Mouse (Mus musculus): ENCODE results near the gene Msh5. TPM values are rescaled to one million over a fixed set of nuclear protein-coding genes. Genes with fewer than 3 reads are reported as not detected.
A peak's percentile ranks its signal among the peaks of the same experiment; 100 is the strongest.
"Not testable (repeated sequence)": the region's sequence is repeated elsewhere in the genome, so short reads cannot be mapped to it uniquely, and the experiment has no call there.

Msh5 gene
- polyA plus RNA-seq, 1 experiment from 2014 or later, result 4.4 TPM

DNA sequence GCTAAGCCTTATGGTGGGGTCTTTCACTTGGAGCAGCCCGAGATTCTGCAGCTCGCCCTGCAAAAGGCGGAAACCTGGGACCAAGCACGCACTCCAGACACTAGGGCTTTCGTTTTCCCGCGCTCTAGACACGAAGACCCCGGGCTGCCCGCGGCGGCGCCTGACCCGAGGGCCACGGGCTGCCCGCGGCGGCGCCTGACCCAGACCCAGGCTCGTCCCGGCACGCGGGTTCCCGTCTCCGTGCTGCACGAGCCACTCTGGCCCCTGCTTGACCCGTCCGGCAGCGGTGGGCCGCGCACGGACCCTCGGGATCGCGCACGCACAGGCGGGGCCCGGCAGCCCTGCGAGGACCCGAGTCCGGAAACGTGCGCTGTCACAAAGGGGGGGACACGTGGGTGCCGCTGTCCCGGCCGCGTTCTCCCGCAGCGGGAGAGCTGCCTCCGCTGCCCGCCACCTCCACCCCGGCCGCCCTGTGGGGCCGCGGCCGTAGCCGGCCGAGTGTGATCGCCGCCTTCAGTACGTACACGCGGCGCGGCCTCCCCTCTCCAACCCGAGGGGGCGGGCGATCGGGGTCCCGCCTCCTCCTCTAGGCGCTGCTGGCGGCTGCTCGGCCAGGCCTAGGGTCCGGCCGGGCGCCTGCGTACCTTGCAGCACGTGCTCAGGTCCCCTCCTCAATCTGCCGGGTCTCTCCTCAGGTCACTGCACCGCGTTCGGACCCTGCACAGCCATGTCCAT is 45.7 kb downstream of the Msh5 start, which contains the start of gene Vars:
Gene Vars (plus strand): TSS at position 271 of the 735 bp plus-strand sequence.
- peaks cover 64% of the 10 kb centered on the region for H3K36me3 ChIP-seq (replicated peaks)
- peaks cover 54% of the 10 kb centered on the region for H3K4me1 ChIP-seq
- H3K27ac ChIP-seq (replicated peaks), result peak within 1 kb of the TSS; percentile 97
- H3K4me3 ChIP-seq, result peak within 1 kb of the TSS; percentile 97
- H3K9me3 ChIP-seq, result no peaks in the 10 kb centered on the region
- H3K27me3 ChIP-seq (replicated peaks; ENCODE audit: low read depth, poor library complexity, severe bottlenecking), result no peaks in the 10 kb centered on the region
- under 1% methylated on average over 83 of the region's 83 CpGs for WGBS
- DNase-seq (ENCODE audit: low spot score), result peak; percentile 97

GRCm38 (mm10) chr17:34999871-35000716 is 46.5 kb downstream of the Msh5 start:
- WGBS, result 28% methylated on average over 31 of the region's 32 CpGs
- peaks cover 54% of the 10 kb centered on the region for H3K4me1 ChIP-seq
- H3K9me3 ChIP-seq; H3K27me3 ChIP-seq (replicated peaks; ENCODE audit: low read depth, poor library complexity, severe bottlenecking): not testable (repeated sequence)
- peak; percentile 53 for DNase-seq (ENCODE audit: low spot score)
- H3K36me3 ChIP-seq (replicated peaks), result peaks cover 63% of the 10 kb centered on the region
- H3K27ac ChIP-seq (replicated peaks), result peak overlapping the region; percentile 97
- H3K4me3 ChIP-seq, result peak overlapping the region; percentile 97

- Histone ChIP-seq H3K27ac (replicated peaks) (peak overlapping the region; percentile 92; the same call in 1 of the 2 replicates), H3K27me3 (replicated peaks; ENCODE audit: low read depth, poor library complexity, severe bottlenecking) (no peaks in the 10 kb centered on the region), H3K36me3 (replicated peaks) (peaks cover 55% of the 10 kb centered on the region), H3K4me1 (peaks cover 49% of the 10 kb centered on the region), H3K9me3 (no peaks in the 10 kb centered on the region), H3K4me3 (peak overlapping the region; percentile 97)
- DNase-seq (ENCODE audit: low spot score), result no peak
- 94% methylated on average over 15 of the region's 15 CpGs for WGBS
Observed at GRCm38 (mm10) chr17:34998526-34999430, 47.8 kb downstream of the Msh5 start.

DNA sequence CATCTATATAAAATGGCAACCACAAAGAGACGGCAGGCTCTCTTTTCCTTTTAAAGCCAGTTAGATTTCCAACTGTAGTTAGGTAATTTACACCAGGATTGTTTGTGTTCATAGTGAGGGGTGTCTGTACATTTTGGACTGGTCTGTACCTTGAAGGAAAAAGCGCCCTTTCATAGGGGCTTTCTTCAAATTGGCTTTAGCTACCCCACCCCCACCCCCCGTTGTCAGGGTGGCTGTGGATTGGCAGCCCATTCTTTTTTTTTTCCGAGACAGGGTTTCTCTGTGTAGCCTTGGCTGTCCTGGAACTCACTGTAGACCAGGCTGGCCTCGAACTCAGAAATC is 49.4 kb downstream of the Msh5 start:
- Histone ChIP-seq H3K36me3 (replicated peaks) (peaks cover 57% of the 10 kb centered on the region), H3K27ac (replicated peaks) (no peak overlapping the region), H3K9me3 (no peaks in the 10 kb centered on the region), H3K4me1 (peaks cover 33% of the 10 kb centered on the region), H3K27me3 (replicated peaks; ENCODE audit: low read depth, poor library complexity, severe bottlenecking) (no peaks in the 10 kb centered on the region), H3K4me3 (peak overlapping the region; percentile 19; the same call in 1 of the 2 replicates)
- no peak for DNase-seq (ENCODE audit: low spot score)
- WGBS, result 92% methylated on average over 5 of the region's 5 CpGs

- no peaks in the 10 kb centered on the region for H3K9me3 ChIP-seq
- peaks cover 62% of the 10 kb centered on the region for H3K36me3 ChIP-seq (replicated peaks)
- no peak for DNase-seq (ENCODE audit: low spot score)
- 94% methylated on average over 13 of the region's 14 CpGs for WGBS
- H3K4me3 ChIP-seq, result peak overlapping the region; percentile 19; the same call in 1 of the 2 replicates
- peaks cover 29% of the 10 kb centered on the region for H3K4me1 ChIP-seq
- H3K27ac ChIP-seq (replicated peaks), result no peak overlapping the region
- no peaks in the 10 kb centered on the region for H3K27me3 ChIP-seq (replicated peaks; ENCODE audit: low read depth, poor library complexity, severe bottlenecking)
Observed at GRCm38 (mm10) chr17:34996411-34997141, 50.0 kb downstream of the Msh5 start.

DNA sequence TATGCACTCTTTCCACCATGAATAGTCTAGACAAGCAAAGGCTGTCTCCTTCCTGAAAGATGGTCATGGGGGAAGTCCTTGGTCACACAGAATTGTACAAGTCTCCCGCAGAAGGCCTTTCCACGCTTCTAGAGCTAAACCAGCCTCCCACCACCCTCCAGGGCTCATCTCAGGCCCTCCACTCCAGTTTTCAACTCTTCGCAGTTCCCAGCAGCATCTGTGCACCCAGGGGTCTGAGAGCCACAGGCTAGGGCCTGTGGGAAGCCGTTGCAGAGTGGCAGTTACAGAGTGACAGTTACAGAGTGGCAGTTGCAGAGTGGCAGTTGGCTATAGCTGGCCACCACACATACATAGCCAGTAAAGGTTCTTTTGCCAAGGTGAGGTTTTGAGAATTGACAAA is 50.6 kb downstream of the Msh5 start:
- not testable (repeated sequence) for DNase-seq (ENCODE audit: low spot score); H3K9me3 ChIP-seq; H3K27ac ChIP-seq (replicated peaks); H3K4me3 ChIP-seq; H3K27me3 ChIP-seq (replicated peaks; ENCODE audit: low read depth, poor library complexity, severe bottlenecking)
- 94% methylated on average over 4 of the region's 4 CpGs for WGBS
- peaks cover 26% of the 10 kb centered on the region for H3K4me1 ChIP-seq
- H3K36me3 ChIP-seq (replicated peaks), result peaks cover 69% of the 10 kb centered on the region

- H3K4me1 ChIP-seq, result peaks cover 26% of the 10 kb centered on the region
- peaks cover 76% of the 10 kb centered on the region for H3K36me3 ChIP-seq (replicated peaks)
- DNase-seq (ENCODE audit: low spot score); H3K27me3 ChIP-seq (replicated peaks; ENCODE audit: low read depth, poor library complexity, severe bottlenecking); H3K4me3 ChIP-seq; H3K9me3 ChIP-seq; H3K27ac ChIP-seq (replicated peaks): not testable (repeated sequence)
- 94% methylated on average over 4 of the region's 4 CpGs for WGBS
Observed at GRCm38 (mm10) chr17:34995192-34995591, 51.4 kb downstream of the Msh5 start.

- Histone ChIP-seq H3K36me3 (replicated peaks) (peaks cover 79% of the 10 kb centered on the region), H3K4me1 (peaks cover 22% of the 10 kb centered on the region), H3K9me3 (no peaks in the 10 kb centered on the region), H3K27me3 (replicated peaks; ENCODE audit: low read depth, poor library complexity, severe bottlenecking) (no peaks in the 10 kb centered on the region), H3K27ac (replicated peaks) (no peak overlapping the region), H3K4me3 (no peak overlapping the region)
- DNase-seq (ENCODE audit: low spot score), result no peak
Observed at GRCm38 (mm10) chr17:34994751-34995150, 51.8 kb downstream of the Msh5 start.

- Histone ChIP-seq H3K4me1 (peaks cover 20% of the 10 kb centered on the region), H3K27ac (replicated peaks) (no peak overlapping the region), H3K27me3 (replicated peaks; ENCODE audit: low read depth, poor library complexity, severe bottlenecking) (no peaks in the 10 kb centered on the region), H3K9me3 (no peaks in the 10 kb centered on the region), H3K4me3 (no peak overlapping the region), H3K36me3 (replicated peaks) (peaks cover 57% of the 10 kb centered on the region)
- DNase-seq (ENCODE audit: low spot score), result no peak
- WGBS, result 76% methylated on average over 2 of the region's 2 CpGs
Observed at GRCm38 (mm10) chr17:34984218-34984617, 62.3 kb downstream of the Msh5 start.

- Histone ChIP-seq H3K4me1 (peaks cover 20% of the 10 kb centered on the region), H3K9me3 (no peaks in the 10 kb centered on the region), H3K36me3 (replicated peaks) (peaks cover 47% of the 10 kb centered on the region), H3K27me3 (replicated peaks; ENCODE audit: low read depth, poor library complexity, severe bottlenecking) (no peaks in the 10 kb centered on the region), H3K4me3 (peak overlapping the region; percentile 97), H3K27ac (replicated peaks) (peak overlapping the region; percentile 99)
- DNase-seq (ENCODE audit: low spot score), result no peak
- under 1% methylated on average over 15 of the region's 15 CpGs for WGBS
Observed at GRCm38 (mm10) chr17:34982328-34982727, 64.2 kb downstream of the Msh5 start.

DNA sequence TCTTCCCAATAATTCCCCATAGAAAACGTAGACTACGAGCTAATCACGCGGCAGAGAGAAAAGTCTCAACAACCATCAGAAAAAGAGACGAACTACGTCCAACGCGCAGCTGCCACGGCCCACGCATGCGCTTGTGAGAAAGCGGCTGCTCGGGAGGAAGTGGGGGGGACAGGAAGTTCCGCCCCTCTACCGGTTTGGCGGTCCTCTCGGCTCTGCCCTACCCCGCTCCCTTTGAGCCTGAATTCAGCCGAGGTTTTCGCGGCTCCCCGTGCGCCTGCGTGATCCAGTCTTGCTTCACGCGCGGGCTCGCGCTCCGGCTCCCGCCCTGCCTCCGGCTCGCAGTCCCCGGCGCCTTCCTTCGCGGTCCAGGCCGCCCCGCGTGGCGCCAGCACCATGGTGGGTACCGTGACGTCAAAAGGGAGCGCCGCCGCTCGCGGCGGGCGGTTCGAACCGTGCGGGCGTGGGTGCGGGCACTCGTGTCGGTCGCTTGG is 64.8 kb downstream of the Msh5 start, which contains the start of gene Lsm2:
Gene Lsm2 (plus strand): TSS at position 173 of the 491 bp plus-strand sequence.
- peak; percentile 94 for DNase-seq (ENCODE audit: low spot score)
- peaks cover 20% of the 10 kb centered on the region for H3K4me1 ChIP-seq
- no peaks in the 10 kb centered on the region for H3K27me3 ChIP-seq (replicated peaks; ENCODE audit: low read depth, poor library complexity, severe bottlenecking)
- H3K27ac ChIP-seq (replicated peaks), result peak within 1 kb of the TSS; percentile 99
- peak within 1 kb of the TSS; percentile 97 for H3K4me3 ChIP-seq
- peaks cover 46% of the 10 kb centered on the region for H3K36me3 ChIP-seq (replicated peaks)
- H3K9me3 ChIP-seq, result no peaks in the 10 kb centered on the region
- under 1% methylated on average over 58 of the region's 58 CpGs for WGBS
